Mouse (Mus musculus) hematopoietic stem cell, adult 5-6 weeks (primary cell): ENCODE data around the gene Srrm2. TPM values are rescaled to one million over a fixed set of nuclear protein-coding genes. Genes with fewer than 3 reads are reported as not detected.

Source experiments
- ATAC-seq, 2 experiments: fragments of 125-278 bp in 1 of 2; replicated peaks in 1 of 2; 2 replicates each; pipeline ENCODE4 v1.8.0; 2016 to 2017; ENCODE audit warnings: inconsistent platforms in 2 of 2, mild to moderate bottlenecking in 2 of 2, moderate number of reproducible peaks in 2 of 2, low read depth in 1 of 2, moderate TSS enrichment in 1 of 2; ENCODE audit not compliant: low FRiP score in 2 of 2, poor library complexity in 2 of 2, severe bottlenecking in 2 of 2, insufficient read depth in 1 of 2, low TSS enrichment in 1 of 2
- total RNA-seq: library from RNA; stranded (forward); fragments of 172-1452, 232-1000 nt; gene quantifications from 2 replicates; pipeline ENCODE4 v1.2.3, GENCODE M21; 2017

Gene Srrm2
- total RNA-seq, 1 experiment from 2014 or later: 133 TPM

DNA sequence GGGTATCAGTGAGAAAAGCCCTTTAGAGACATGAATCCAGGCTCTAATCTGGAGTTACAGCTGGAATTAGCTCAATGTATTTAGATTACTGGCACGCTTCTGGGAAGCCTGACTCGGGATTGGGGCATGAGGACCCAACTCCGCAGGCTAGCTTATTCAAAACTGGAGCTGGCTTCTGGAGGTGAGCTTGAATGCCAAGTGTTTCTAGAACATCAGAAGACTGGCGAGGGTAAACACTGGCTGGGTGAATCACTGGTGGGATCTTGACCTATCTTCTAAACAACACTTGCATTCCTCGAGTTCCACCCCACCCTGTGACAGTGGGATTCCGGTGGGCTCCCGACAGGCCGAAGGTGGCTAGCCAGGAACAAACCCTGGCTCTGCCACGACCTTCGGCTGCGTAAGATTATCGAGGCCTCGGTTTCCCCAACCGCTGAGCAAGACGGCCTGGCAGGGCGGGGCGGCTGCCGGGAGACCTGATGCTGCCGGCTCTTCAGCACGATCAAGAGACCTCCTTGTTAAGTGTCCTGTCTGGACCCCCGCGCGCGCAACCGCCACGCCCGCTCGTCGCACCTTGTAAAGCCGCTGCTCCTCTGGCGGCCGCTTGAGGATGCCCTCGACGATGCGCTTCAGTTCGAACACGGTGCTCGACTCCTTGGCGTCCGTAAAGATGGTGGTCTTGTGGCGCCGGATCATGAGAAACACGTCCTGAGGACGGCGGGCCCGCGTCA lies 38.1 kb downstream of the Srrm2 start:
- ATAC-seq: peak in 1 of 2 experiments; percentile 9; a peak in 1 of 4 replicates

DNA sequence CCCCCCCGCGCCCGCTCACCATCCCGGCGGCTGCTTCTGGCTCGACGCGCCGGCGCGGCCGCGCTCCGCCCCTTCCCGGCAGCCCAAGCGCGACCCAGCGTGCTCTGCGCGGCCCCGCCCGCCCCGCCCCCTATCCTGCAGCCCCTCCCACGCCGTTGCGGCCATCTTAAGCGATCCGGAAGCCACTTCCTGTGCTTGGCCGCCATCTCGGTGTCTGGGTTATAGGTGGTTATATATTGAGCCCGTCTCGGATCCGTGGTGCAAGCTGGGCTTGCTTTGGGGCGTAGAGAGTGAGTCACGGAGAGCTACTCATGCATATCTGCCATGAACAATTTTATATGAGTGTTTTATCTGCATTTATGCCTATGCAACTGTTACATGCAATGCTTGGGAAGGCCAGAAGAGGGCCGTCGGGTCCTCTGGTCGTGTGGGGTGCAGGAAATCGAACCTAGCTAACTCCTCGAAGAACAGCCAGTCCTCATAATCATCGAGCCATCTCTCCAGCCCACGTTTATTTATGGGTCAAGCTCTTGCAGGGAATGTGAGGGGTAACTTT lies 38.8 kb downstream of the Srrm2 start, which contains the start of gene Elob:
Gene Elob, minus strand, starts transcription at position 73 of the 556 bp plus-strand sequence.
- peak; percentile 83 to 84 for ATAC-seq

DNA sequence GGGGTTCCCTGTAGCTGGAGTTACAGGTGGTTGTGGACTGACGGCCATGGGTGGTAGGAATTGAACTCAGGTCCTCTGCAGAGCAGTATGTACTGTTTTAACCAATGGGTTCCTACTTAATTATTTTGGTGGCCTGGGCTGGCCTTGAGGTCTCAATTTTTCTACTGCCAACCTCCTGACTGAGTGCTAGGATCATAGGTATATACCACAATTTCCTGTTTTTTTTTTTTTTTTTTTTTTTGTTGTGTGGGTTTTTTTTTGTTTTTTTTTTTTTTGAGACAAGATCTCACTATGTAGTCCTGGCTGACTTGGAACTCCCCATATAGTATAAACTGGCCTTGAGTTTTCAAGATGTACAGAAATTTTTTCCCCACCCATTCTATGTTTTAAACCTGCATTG lies 40.9 kb downstream of the Srrm2 start:
- no peak for ATAC-seq

DNA sequence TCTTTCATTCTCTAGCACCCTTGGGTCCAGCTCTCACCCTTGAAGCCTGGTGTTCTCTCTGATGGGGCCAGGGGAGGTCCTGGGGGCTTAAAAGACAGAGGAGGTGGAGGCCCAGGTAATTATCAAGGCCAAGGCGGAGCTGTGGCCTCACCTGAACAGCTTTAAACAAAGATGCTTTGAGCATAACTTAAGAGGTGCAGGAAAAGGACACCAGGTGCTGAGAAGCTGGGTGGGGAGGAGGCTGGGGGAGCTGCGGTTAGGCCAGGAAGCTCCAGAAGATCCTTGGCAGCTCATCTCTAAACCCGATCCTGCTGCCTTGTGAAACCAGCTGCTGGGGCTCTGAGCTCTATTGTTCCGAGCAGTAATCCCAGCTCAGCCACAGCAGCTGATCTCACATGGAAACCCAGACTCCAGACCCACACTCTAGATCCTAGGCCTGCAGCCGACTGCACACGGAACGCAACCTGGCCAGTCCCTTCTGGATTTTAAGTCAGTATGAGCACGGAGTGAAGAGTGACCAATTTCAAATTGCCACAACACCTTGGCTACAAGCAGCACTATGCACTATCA lies 45.8 kb downstream of the Srrm2 start, which contains the start of gene Prss33:
Gene Prss33, minus strand, starts transcription at position 51 of the 570 bp plus-strand sequence.
- no peak; a peak in 1 of 4 replicates for ATAC-seq

DNA sequence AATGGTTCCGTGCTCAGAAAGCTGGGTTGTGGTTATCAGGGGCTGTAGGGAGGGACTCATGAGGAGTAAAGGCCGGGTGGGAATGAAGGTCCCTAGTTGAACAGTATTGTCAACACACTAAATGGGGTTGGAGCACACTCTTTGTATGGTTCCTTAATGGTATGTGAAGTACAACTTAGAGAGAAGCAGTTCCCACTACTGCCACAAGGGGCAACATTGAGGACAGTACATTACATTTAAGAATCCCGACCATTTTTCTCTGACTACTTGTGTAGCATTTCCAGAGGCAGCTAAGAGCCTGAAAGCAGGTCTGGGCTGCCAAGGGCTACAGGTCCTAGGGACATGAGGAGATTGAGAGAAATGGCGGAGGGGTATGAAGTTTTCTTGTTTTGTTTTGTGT lies 50.8 kb downstream of the Srrm2 start:
- peak; percentile 59 to 63 for ATAC-seq

DNA sequence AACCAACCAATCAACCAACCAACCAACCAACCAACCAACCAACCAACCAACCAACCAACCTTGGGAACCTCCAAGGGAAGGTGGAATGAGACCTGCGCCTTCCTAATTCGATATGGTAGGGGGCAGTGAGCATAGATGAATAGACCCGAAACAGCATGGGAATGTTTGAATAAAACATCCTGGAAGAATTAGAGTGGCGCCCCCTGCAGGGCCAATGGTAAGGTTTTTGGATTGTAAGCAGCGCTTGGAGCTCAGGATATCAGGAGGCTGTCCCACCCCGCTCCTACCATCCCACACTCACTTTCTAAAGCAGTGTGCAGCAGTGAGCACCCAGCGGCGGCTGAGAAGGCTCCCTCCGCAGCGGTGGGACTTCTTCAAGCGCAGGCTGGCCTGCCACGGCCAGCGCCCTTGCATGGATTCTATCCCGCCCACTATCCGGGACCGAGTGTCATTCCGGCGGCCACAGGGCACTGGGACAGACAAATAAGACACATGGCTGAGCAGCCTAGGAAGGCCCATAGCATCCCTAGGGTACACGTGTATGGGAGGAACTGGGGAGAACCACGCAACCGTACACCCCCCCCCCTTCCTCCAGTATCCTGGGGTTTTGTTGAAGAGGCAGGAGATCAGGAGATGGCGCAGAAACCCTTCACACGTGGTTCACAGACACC lies 52.9 kb downstream of the Srrm2 start:
- ATAC-seq: no peak

DNA sequence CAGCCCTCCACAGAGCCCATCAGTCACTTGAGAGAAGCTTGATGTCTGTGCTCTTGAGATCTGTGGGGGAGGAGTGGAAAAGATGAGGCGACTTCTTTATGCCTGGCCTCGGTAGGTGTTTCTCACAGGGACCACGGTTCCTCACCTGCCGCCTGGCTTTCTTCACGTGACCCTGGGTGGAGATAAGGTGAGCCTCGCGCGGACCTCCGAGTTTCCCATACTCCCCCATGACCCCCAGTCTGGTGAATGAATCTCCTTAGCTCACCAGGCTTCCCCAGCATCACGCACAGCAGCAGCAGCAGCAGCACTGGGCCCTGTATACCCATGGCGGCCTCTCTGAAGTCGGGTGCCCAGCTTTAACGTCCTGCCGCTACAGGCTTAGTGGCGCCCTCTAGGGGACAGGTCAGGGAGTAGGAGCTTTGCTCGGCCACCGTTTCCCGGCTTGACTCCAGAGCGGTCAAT lies 53.5 kb downstream of the Srrm2 start, which contains the start of the genes Prss32 and Prss41:
Gene Prss32, plus strand, starts transcription at position 44 of the 462 bp plus-strand sequence.
Gene Prss41, minus strand, starts transcription at position 361 of the 462 bp plus-strand sequence.
- peak; percentile 49 to 67; a peak in 3 of 4 replicates for ATAC-seq

DNA sequence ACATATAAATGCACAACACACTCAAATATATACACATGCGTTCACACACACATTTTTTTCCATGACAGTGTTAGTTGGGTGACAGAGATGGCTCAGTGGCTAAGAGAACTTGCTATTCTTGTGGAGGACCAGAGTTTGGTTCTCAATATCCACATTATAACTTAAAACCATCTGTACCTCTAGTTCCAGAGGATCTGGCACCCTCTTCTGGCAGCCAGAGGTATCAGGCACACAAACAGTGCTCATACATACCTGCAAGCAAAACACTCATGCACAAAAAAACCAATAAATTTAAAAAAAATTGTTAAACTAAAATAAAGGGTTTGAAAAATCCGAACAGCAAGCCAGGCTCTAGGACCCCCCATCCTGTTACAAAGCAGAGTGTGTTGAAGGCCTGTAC lies 59.7 kb downstream of the Srrm2 start:
- no peak for ATAC-seq

DNA sequence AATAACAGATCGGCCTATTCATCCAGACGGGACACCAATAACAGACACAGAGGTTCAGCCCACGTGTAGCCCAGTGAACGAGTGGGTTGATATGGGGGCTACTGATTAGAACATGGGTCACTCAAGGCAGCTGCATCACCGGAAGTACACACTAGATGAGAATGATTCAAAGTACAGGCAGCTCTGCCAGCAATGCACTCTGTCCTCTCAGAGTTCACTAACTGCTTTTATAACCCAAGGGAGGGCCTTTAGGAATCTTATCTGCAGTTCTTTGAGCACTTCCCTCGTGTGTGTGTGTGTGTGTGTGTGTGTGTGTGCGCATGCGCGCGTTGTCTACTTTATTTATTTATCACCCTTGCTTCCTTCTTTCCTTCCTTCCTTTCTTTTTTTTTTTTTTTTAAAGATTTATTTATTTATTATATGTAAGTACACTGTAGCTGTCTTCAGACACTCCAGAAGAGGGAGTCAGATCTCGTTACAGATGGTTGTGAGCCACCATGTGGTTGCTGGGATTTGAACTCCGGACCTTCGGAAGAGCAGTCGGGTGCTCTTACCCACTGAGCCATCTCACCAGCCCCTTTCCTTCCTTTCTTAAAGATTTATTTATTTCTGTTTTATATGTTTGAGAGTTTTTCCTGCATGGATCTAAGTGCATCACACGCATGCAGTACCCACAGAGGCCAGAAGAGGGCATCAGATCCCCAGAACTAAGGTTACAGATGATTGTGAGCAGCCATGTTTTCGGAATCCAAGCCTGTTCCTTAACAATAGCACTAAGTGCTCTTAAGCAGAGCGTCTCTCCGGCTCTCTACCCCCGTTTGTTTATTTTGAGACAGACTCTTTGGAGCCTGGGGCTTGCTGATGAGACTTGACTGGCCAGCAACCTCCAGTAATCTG lies 60.8 kb downstream of the Srrm2 start:
- ATAC-seq: peak in 1 of 2 experiments; percentile 62; a peak in 1 of 4 replicates

DNA sequence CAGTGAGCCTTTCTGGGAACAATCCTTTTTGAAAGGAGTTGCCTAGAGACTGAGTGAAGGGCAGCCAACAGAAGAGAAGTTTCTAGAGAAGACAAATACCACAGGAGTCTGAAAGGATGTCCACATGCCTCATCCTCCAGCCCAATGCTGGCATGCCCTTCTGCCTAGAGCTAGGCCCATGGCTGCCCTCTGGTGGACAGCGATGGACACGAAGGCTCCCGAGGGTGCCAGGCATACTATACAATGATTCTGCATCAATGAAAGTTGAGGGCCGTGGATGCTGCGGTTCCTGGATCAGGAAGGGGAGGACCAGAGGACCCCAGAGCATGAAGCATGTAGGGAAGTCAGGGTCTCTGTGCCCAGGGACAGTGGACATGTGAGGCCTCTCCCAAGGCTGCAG lies 63.0 kb downstream of the Srrm2 start:
- ATAC-seq: peak; percentile 63 to 70; a peak in 2 of 4 replicates

DNA sequence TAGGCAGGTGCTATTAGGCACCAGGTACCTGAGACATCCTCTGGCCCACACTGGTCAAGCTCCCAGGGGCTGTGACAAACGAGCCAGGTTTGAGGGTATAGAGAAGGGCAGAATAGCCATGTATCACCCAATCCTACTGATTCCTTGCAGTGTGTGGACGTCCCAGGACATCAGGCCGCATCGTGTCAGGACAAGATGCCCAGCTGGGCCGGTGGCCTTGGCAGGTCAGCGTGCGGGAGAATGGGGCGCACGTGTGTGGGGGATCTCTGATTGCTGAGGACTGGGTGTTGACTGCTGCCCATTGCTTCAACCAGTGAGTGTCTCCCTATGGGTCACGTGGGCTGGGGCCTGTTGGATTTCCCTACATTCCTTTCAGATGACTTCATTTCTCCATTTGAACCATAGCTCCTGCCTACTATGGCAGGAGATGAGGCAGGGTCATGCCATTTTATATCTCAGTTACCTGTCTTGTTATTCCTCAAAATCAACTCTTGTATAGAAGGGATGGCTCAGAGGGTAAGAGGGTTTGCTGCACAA lies 64.0 kb downstream of the Srrm2 start:
- ATAC-seq: no peak

DNA sequence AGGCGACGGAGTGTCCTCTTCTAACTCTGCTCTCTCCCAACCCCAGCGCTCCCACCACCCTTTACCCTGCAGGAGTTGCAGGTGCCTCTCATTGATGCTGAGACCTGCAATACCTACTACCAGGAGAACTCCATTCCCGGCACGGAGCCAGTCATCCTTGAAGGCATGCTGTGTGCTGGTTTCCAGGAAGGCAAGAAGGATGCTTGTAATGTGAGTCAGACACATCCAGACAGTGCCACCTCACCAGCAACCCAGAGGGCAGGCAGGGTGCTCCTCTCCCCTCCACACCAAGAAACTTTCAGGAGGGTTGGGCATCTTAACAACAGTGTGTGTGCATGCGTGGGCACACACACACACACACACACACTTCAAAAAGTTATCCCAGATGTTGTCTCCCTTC lies 66.9 kb downstream of the Srrm2 start:
- no peak for ATAC-seq

DNA sequence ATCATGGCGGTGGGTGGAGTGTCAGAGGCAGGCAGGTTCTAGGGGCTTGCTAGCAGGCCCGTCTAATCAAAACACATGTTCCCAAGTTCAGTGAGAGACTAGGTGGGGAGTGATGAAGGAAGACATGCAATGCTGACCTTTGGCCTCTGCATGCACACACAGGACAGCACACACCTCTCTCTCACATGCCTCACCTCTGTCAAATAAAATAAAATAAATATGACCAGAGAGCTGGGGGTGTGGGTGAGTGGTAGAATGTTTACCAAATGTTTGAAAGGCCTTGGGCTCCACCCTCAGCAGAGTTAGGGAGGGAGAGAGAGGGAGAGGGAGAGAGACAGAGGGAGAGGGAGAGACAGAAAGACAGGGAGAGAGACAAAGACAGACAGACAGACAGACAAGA lies 67.6 kb downstream of the Srrm2 start:
- no peak for ATAC-seq

DNA sequence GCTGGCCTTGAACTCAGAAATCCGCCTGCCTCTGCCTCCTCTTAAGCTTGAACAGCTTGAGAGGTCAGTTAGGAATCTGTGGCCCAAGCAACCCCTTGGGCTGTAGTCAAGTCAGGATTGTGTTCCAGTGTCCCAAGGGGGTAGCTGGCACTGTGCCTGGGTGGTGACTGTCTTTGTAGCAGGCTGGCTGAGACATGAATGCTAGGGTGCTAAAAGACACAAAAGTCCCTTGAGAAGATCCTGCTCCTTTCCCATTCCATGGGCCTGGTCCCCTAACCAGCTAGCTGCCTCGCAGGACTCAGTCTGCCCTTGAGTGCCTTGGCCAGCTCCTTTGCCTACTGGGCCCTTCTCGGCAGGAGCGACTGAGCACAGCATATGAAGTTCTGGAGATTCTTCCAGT lies 72.6 kb downstream of the Srrm2 start:
- no peak for ATAC-seq

DNA sequence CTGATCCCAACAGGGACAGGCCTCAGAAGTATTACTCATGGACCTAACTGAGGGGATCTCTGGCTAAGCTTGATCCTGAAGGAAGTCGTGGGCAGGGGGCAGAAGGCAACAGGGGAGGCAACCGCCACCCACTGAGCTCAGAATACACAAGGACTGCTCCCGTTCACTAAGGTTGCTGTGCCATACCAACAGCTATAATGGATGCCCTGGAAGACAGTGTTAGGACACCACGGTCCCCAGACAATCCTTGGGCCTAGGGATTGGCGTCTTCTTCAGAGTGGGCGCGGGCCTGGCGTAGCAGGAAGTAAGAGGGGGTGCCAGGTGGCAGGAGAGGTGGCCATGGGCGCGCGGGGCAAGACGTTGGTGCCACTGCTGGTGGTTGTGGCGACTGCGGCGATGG lies 77.4 kb downstream of the Srrm2 start, which contains the start of gene Prss21:
Gene Prss21, plus strand, starts transcription at position 301 of the 400 bp plus-strand sequence.
- ATAC-seq: no peak

DNA sequence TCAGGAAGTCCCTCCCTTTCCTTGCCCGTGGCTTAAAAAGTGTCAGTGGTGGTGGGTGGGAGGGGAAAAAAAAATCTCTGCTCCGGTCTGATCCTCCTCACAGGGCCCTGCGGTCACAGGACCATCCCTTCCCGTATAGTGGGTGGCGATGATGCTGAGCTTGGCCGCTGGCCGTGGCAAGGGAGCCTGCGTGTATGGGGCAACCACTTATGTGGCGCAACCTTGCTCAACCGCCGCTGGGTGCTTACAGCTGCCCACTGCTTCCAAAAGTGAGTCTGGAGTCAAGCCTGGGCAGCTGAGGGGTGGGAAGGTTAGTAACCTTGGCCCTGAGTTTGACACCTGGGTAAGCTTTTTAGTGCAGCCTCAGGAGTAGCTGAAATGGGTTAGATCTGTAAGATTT lies 78.2 kb downstream of the Srrm2 start:
- peak in 1 of 2 experiments; percentile 71; a peak in 2 of 4 replicates for ATAC-seq
